Mouse (Mus musculus) liver, postnatal 0 days (tissue): Measurements from ENCODE around the gene Rnf225. TPM values are rescaled to one million over a fixed set of nuclear protein-coding genes. Genes with fewer than 3 reads are reported as not detected.

Experiments
- ATAC-seq: fragments of 200-750 bp; cut with Nextera tagmentation; 2 replicates; pipeline ENCODE4 v1.8.0; 2017; ENCODE audit warnings: mild to moderate bottlenecking, moderate library complexity
- DNase-seq: peaks from one replicate; pipeline ENCODE4 v3.0.0-alpha.2; 2016
- H3K27ac ChIP-seq: fragments of 300-500 bp; sonication (generic); 2 replicates; pipeline ENCODE4 v1.5.1; 2014; ENCODE audit warnings: antibody characterized with exemption, moderate library complexity, mild to moderate bottlenecking, low read depth
- H3K27me3 ChIP-seq: fragments of 300-500 bp; sonication (generic); 2 replicates; pipeline ENCODE4 v1.6.1; 2014; ENCODE audit warnings: low read length, control low read depth, mixed read lengths; ENCODE audit not compliant: insufficient read depth
- H3K36me3 ChIP-seq: fragments of 300-500 bp; sonication (generic); replicated peaks from 2 replicates; pipeline ENCODE4 v1.6.1; 2014; ENCODE audit warnings: mild to moderate bottlenecking, control low read depth, low read length, moderate library complexity, mixed read lengths; ENCODE audit not compliant: insufficient read depth
- H3K4me1 ChIP-seq: fragments of 300-500 bp; sonication (generic); 2 replicates; pipeline ENCODE4 v1.6.1; 2014; ENCODE audit warnings: antibody characterized with exemption, mild to moderate bottlenecking, control low read depth; ENCODE audit not compliant: insufficient read depth
- H3K4me2 ChIP-seq: fragments of 300-500 bp; sonication (generic); 2 replicates; pipeline ENCODE4 v1.6.1; 2014; ENCODE audit warnings: low read depth, mild to moderate bottlenecking, low read length, moderate library complexity, mixed read lengths
- H3K4me3 ChIP-seq: fragments of 300-500 bp; sonication (generic); 2 replicates; pipeline ENCODE4 v1.5.1; 2014; ENCODE audit warnings: low read depth, low read length
- H3K9ac ChIP-seq: fragments of 300-500 bp; sonication (generic); replicated peaks from 2 replicates; pipeline ENCODE4 v1.6.1; 2014; ENCODE audit warnings: mild to moderate bottlenecking, moderate library complexity
- H3K9me3 ChIP-seq: fragments of 300-500 bp; sonication (generic); 2 replicates; pipeline ENCODE4 v1.6.1; 2016; ENCODE audit warnings: mild to moderate bottlenecking, control low read depth, low read length, mixed read lengths
- CTCF ChIP-seq: sonication (generic); IDR thresholded peaks from 2 replicates; pipeline ENCODE4 v1.5.1; 2016; ENCODE audit warnings: antibody characterized with exemption, low read depth
- EP300 ChIP-seq: IDR thresholded peaks from 2 replicates; pipeline ENCODE4 v1.6.1; 2016; ENCODE audit warnings: antibody characterized with exemption, low read depth, mild to moderate bottlenecking
- WGBS: fragments of 180-500 bp; shearing (Covaris S2); extraction: QIAGEN DNeasy Blood & Tissue Kit; methylation state at CpG from one replicate; pipeline ENCODE4 v1.1.7; 2014; ENCODE audit not compliant: insufficient replicate concordance; 5-methylcytosine and 5-hydroxymethylcytosine counted together
- polyA plus RNA-seq: library from polyadenylated mRNA; unstranded; fragments of >200 nt; fragmentation: Nextera tagmentation; extraction: Ambion mirVana; gene quantifications from 2 replicates; pipeline ENCODE4 v1.2.1, GENCODE M21; 2015

The Rnf225 gene
- polyA plus RNA-seq, 1 experiment from 2014 or later: 0.05 TPM

GRCm38 (mm10) chr7:12940599-12940998, 13.4 kb downstream of the Rnf225 start:
- no peak for TF ChIP-seq EP300
- no peak for TF ChIP-seq CTCF
- Histone ChIP-seq H3K9me3 (no peaks in the 10 kb centered on the region), H3K9ac (no peak overlapping the region), H3K36me3 (no peaks in the 10 kb centered on the region), H3K4me2 (no peak overlapping the region), H3K27ac (no peak overlapping the region), H3K27me3 (no peaks in the 10 kb centered on the region), H3K4me3 (no peak overlapping the region), H3K4me1 (no peaks in the 10 kb centered on the region)
- ATAC-seq: no peak
- 80% methylated on average over 4 of the region's 4 CpGs for WGBS
- DNase-seq: no peak

- Histone ChIP-seq H3K4me2 (no peak overlapping the region), H3K27me3 (no peaks in the 10 kb centered on the region), H3K4me3 (no peak overlapping the region), H3K4me1 (no peaks in the 10 kb centered on the region), H3K9me3 (no peaks in the 10 kb centered on the region), H3K27ac (no peak overlapping the region), H3K36me3 (no peaks in the 10 kb centered on the region), H3K9ac (no peak overlapping the region)
- TF ChIP-seq CTCF: peak; percentile 62
- no peak for TF ChIP-seq EP300
- no peak for DNase-seq
- ATAC-seq: no peak
Observed at GRCm38 (mm10) chr7:12943488-12943887, 16.3 kb downstream of the Rnf225 start.

- H3K9me3 ChIP-seq: no peaks in the 10 kb centered on the region
- H3K27ac ChIP-seq: peak overlapping the region; percentile 69
- ATAC-seq (peak; percentile 98), DNase-seq (peak; percentile 90)
- no peaks in the 10 kb centered on the region for H3K27me3 ChIP-seq
- peaks cover 16% of the 10 kb centered on the region for H3K4me1 ChIP-seq
- H3K4me3 ChIP-seq: peak overlapping the region; percentile 58
- H3K4me2 ChIP-seq: peak overlapping the region; percentile 75
- WGBS: 10% methylated on average over 35 of the region's 35 CpGs
- no peaks in the 10 kb centered on the region for H3K36me3 ChIP-seq
- peak overlapping the region; percentile 70 for H3K9ac ChIP-seq
- peak; percentile 36; the same call in 1 of the 2 replicates for TF ChIP-seq EP300
- peak; percentile 20; the same call in 1 of the 2 replicates for TF ChIP-seq CTCF
Observed at GRCm38 (mm10) chr7:12949032-12949871, 22.0 kb downstream of the Rnf225 start.

DNA sequence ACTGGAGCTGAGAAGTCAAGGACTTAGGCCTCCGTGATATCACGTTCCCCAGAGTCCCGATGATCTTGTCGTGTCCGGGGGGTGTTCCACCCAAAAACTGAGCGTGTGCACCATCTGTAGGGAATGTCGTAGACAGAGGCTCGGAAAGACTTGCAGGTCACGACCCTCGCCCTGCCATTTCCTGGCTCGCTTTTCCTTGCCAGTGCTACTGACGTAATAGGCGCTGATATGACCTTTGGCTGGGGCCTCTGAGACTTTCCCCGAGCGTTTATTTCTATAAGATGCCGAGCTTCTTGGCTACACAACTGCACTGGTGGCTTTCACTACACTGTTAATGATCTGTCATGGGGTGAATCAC, 22.6 kb downstream of the Rnf225 start:
- Histone ChIP-seq H3K4me2 (peak overlapping the region; percentile 75), H3K9me3 (no peaks in the 10 kb centered on the region), H3K27me3 (no peaks in the 10 kb centered on the region), H3K4me3 (peak overlapping the region; percentile 58), H3K36me3 (no peaks in the 10 kb centered on the region), H3K4me1 (peaks cover 16% of the 10 kb centered on the region), H3K9ac (peak overlapping the region; percentile 70), H3K27ac (peak overlapping the region; percentile 69)
- no peak for TF ChIP-seq CTCF
- TF ChIP-seq EP300: peak; percentile 6; the same call in 1 of the 2 replicates
- 5% methylated on average over 16 of the region's 16 CpGs for WGBS
- ATAC-seq: peak; percentile 43
- DNase-seq: no peak

DNA sequence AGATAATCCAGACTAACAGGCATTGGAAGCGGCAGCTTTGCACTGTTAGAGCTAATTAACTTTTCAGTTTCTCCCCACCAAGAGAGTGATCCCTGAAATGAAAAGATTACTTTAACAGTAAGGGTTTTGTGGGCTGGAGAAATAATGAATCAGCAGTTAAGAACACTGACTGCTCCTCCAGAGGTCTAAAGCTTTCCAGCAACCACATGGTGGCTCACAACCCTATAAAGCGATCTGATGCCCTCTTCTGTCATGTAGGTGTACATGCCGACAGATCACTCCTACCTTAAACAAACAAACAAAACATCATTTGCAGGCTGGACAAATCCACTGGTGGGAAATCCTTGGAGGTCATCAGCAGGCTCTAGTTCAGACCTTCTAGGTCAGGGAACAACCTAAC, 27.7 kb downstream of the Rnf225 start:
- Histone ChIP-seq H3K27ac (no peak overlapping the region), H3K9ac (no peak overlapping the region), H3K27me3 (no peaks in the 10 kb centered on the region), H3K36me3 (no peaks in the 10 kb centered on the region), H3K9me3 (no peaks in the 10 kb centered on the region), H3K4me3 (no peak overlapping the region), H3K4me2 (no peak overlapping the region), H3K4me1 (peaks cover 10% of the 10 kb centered on the region)
- ATAC-seq (0 out of 2 replicates have a peak, but pooled peaks have one; percentile 61), DNase-seq (no peak)
- 27% methylated on average over 3 of the region's 3 CpGs for WGBS
- TF ChIP-seq CTCF (peak; percentile 49), EP300 (no peak)

GRCm38 (mm10) chr7:12957511-12957910, 30.3 kb downstream of the Rnf225 start:
- Histone ChIP-seq H3K9ac (no peak overlapping the region), H3K27ac (no peak overlapping the region), H3K4me3 (no peak overlapping the region), H3K4me2 (no peak overlapping the region), H3K4me1 (peaks cover 6% of the 10 kb centered on the region), H3K27me3 (no peaks in the 10 kb centered on the region), H3K36me3 (no peaks in the 10 kb centered on the region), H3K9me3 (no peaks in the 10 kb centered on the region)
- TF ChIP-seq CTCF (no peak), EP300 (no peak)
- WGBS: 57% methylated on average over 5 of the region's 5 CpGs
- DNase-seq: no peak
- no peak for ATAC-seq
